Mouse (Mus musculus): ENCODE measurements around the gene Uggt1. TPM values are rescaled to one million over a fixed set of nuclear protein-coding genes. Genes with fewer than 3 reads are reported as not detected.

The Uggt1 gene
- total RNA-seq, 2 experiments from 2014 or later: 19.5 to 20.3 TPM

GRCm38 (mm10) chr1:36130307-36131035 is 114.0 kb downstream of the Uggt1 start:
- DNase-seq: no peak
- intact Hi-C loops (cut with DNase I; ENCODE audit: low total_unique reads): loop anchor here (10.0 kb wide), 1 partner anchor 56 kb away; no protein-coding TSS in a partner anchor

GRCm38 (mm10) chr1:36129881-36130280 is 114.6 kb downstream of the Uggt1 start:
- intact Hi-C loops (cut with DNase I; ENCODE audit: low total_unique reads): loop anchor here (10.0 kb wide), 1 partner anchor 55 kb away; no protein-coding TSS in a partner anchor
- no peak for DNase-seq

DNA sequence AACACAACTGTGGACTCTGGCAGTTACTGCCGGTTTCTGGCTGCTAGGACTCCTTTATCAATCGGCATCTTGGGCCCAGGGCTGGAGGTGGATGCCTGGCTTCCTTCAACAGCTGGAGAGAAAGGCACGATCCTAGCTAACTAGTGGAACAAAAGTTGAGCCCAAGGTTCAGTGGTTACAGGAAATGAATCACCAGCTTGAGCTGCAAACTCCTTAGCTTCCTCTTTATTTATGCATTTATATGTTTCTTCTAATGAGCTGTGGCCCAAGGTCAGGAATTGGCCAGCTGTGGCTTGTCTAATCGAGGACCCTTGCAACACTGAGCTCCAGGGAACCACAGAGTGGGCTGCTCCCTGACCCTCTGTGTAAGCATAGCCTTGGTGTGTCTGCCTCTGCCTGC is 115.4 kb downstream of the Uggt1 start:
- intact Hi-C loops (cut with DNase I; ENCODE audit: low total_unique reads): no loop called here
- no peak for DNase-seq

GRCm38 (mm10) chr1:36125076-36125475 is 119.4 kb downstream of the Uggt1 start:
- DNase-seq: no peak
- intact Hi-C loops (cut with DNase I; ENCODE audit: low total_unique reads): no loop called here

GRCm38 (mm10) chr1:36121172-36121571 is 123.3 kb downstream of the Uggt1 start:
- intact Hi-C loops (cut with DNase I; ENCODE audit: low total_unique reads): no loop called here
- no peak for DNase-seq

- intact Hi-C loops (cut with DNase I; ENCODE audit: low total_unique reads): no loop called here
These were observed 125.1 kb downstream of the Uggt1 start for GRCm38 (mm10) chr1:36119426-36119825.

GRCm38 (mm10) chr1:36118958-36119357 is 125.6 kb downstream of the Uggt1 start:
- intact Hi-C loops (cut with DNase I; ENCODE audit: low total_unique reads): no loop called here
- no peak for DNase-seq

More at GRCm38 (mm10) chr1:36119426-36119825, 125.1 kb downstream of the Uggt1 start:
- no peak for DNase-seq

DNA sequence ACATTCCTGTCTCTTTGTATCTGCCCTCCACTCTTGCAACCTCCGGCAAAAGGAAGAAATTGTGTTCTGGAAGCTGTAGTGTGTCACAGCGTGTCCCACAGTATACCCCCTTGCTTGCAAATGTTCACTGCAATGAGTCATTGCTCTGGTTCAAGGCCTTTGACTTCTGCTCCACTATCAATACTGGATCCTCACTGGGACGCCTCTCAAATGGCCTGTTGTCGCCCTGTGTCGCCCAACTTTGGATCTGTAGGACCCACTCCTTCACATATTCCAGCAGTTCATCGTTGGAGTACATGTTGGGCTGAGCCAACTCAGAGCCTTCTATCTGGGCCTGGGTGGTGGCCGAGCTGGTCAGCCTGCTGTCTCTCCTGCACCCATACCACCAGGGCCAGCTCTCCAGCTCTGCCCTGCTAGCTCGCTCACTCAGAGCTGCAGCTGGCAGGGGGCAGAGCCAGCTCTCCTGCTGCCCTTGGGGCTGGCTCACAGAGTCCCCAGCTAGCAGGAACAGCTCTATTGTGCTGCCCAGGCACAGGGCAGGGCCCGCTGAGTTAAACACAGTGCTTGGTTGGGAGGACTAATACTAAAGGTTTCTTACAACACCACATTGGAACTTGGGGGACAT is 126.3 kb downstream of the Uggt1 start:
- no peak for DNase-seq
- intact Hi-C loops (cut with DNase I; ENCODE audit: low total_unique reads): no loop called here

DNA sequence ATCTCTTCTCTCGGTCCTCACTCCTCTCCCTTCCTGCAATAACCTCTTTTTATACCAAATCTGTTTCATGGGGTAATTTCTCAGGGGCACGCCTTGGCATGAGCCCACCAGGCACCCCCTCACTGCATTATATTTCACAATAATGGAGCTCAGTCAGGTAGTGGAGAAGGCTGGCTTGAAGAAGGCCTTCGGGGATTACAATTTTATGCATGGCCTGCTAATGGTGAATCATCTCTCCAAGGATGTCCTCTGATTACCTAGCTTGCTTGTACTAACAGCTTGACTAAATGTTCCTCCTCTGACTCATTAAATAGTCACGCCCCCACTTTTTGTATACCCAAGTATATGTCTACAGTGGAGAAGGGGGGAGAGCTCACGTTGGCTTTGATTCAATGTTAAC is 128.0 kb downstream of the Uggt1 start:
- intact Hi-C loops (cut with DNase I; ENCODE audit: low total_unique reads): no loop called here
- DNase-seq: no peak

- intact Hi-C loops (cut with DNase I; ENCODE audit: low total_unique reads): no loop called here
- no peak for DNase-seq
These were observed 129.7 kb downstream of the Uggt1 start for GRCm38 (mm10) chr1:36114844-36115243.

GRCm38 (mm10) chr1:36113670-36114069 is 130.8 kb downstream of the Uggt1 start:
- intact Hi-C loops (cut with DNase I; ENCODE audit: low total_unique reads): no loop called here
- no peak for DNase-seq

- intact Hi-C loops (cut with DNase I; ENCODE audit: low total_unique reads): no loop called here
These were observed 131.9 kb downstream of the Uggt1 start for GRCm38 (mm10) chr1:36112665-36113064.

GRCm38 (mm10) chr1:36109987-36110386 is 134.5 kb downstream of the Uggt1 start:
- DNase-seq: no peak

More at GRCm38 (mm10) chr1:36112665-36113064, 131.9 kb downstream of the Uggt1 start:
- no peak for DNase-seq

GRCm38 (mm10) chr1:36105917-36106706 is 138.4 kb downstream of the Uggt1 start:
- DNase-seq: no peak
- intact Hi-C loops (cut with DNase I; ENCODE audit: low total_unique reads): no loop called here

More at GRCm38 (mm10) chr1:36109987-36110386, 134.5 kb downstream of the Uggt1 start:
- intact Hi-C loops (cut with DNase I; ENCODE audit: low total_unique reads): no loop called here

DNA sequence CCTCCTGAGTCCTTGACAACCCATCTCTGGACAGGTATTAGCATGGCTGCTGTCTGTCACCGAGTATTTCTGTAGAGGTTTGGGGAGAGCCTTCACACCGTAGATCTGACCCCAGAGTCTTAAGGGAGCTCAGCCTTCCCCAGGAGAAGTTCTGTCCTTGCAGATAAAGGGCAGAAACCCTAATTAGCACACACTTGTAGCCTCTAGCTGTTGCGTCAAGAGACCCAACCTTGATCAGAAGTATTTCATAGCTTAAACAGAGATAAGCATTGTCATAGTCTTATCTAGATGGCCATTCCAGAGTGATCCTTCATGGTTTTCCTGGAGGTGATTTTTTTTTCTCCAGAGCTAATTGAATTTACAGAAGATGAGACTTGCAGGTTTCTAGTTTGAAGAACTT is 144.1 kb downstream of the Uggt1 start:
- intact Hi-C loops (cut with DNase I; ENCODE audit: low total_unique reads): no loop called here
- no peak for DNase-seq

DNA sequence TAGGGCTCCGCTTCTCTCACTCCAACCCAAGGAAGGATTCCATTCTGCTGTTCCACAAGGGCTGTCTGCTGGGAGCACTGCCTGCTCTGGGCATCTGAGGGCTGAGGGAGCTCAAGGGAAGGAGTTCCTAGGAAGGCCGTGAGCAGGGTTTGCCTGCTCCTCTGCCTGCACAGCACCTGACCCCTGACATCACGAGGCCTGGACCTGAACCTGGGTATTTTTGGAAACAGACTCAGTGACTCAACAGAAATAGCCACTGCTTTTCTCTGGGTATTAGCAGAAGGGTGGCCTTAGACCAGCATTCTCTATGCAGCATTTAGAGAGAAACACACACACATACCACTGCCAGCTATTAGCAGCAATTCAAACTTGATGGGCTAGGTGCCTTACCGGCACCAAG is 146.1 kb downstream of the Uggt1 start:
- no peak for DNase-seq
- intact Hi-C loops (cut with DNase I; ENCODE audit: low total_unique reads): no loop called here

DNA sequence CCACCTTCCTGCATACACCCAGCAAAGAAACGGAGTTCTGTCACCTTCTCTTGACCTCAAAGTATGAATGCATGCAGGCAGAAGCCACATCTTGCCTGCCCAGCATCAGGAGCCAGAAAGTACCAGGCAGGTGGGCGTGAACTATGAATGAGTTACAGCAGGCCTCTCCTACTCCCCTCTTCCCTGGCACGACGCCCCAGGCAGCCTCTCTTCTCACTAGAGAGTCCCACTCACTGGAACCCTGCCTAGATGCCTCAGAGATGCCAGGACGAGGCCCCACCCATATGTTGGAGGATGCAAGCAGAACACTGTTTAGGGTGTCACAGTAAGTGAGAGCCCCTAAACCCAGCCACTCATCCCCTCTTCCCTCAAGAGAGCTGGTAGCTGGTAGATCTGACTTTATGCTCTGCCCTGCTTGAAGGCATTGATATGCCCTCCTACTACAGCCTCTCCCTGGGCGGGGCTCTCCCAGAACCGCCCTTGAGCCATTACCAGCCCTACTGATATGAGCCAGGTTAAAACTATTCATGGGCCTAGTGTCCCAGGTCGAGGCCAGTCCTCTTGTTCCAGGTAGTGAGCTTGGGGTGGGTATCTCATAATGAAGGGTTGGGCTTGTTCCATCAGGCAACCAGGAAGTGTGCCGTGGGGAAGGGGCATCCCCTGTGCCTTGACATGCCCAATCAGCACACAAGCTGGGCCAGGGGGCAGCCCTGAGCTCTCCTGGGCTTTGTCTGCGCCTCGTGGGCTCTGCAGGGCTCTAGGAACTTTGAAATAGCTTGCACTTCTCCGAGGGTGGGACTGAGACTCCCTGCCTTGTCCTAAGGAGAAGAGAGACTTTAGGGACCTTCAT is 148.9 kb downstream of the Uggt1 start:
- intact Hi-C loops (cut with DNase I; ENCODE audit: low total_unique reads): no loop called here
- peak; percentile 51 for DNase-seq

DNA sequence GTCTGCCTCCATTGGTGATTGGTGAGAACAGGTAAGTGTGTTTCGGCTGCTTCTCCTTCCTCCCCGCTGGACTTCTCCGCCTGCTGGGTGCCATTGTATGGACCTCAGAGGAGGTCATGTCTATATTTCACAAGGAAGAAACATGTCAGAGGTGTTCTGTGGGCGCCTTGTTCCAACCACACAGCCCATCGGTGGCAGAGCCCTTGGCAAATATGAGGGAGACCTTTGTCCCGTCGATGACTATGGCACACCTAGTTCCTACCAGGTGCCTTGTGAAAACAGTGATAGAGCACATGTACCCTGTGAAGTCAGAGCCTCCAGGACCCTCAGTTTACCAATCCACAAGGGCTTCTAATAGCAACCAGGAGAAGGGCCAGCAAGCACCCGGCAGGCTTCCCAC is 150.8 kb downstream of the Uggt1 start:
- DNase-seq: no peak

GRCm38 (mm10) chr1:36091246-36091645 is 153.3 kb downstream of the Uggt1 start:
- intact Hi-C loops (cut with DNase I; ENCODE audit: low total_unique reads): no loop called here
- DNase-seq: no peak

More for the DNA sequence above, 150.8 kb downstream of the Uggt1 start:
- intact Hi-C loops (cut with DNase I; ENCODE audit: low total_unique reads): no loop called here
